Mouse (Mus musculus) heart, postnatal 14 days (tissue): ENCODE measurements around the gene Spon1. TPM values are rescaled to one million over a fixed set of nuclear protein-coding genes. Genes with fewer than 3 reads are reported as not detected.

ENCODE experiments used
- DNase-seq, 2 experiments: peaks; one replicate each; pipeline ENCODE4 v3.0.0; 2021 to 2022
- intact Hi-C: fragments of 180-260 bp; cut with DNase I; formaldehyde crosslinking; loops from one replicate; pipeline ENCODE4 v1.15.1; 2025
- total RNA-seq, 2 experiments: library from RNA; stranded (reverse); gene quantifications; 2 replicates each; pipeline ENCODE4 v1.2.3; 2021

The Spon1 gene
- total RNA-seq, 2 experiments from 2014 or later, result 9.0 to 13.1 TPM

DNA sequence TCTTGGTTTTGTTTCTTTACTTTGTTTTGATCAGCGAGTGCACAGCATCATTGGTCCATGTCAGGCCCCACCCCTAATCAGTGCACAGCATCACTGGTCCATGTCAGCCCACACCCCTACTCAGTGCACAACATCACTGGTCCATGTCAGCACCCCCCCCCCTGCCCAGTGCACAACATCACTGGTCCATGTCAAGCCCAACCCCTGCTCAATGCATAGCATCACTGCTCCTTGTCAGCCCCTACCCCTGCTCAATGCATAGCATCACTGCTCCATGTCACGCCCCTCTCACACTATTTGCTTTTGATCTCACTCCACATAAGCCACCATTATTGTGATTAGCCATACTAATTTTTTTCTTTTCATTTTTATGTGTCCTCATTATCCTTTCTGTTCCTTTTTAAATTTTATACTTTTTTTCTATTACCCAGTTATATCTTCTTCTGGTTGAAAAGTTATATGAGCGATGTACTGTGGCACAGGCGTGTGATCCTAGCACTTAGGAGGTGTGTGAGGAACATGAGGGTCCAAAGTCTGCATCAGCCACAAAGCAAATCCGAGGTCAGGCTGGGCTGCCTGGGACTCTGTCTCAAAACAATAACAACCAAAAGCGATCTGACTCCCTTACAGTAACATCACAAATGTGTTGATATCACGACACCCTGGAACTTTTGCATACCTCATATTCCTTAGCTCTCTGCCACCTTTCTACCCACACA lies 128.3 kb downstream of the Spon1 start:
- DNase-seq, result no peak
- intact Hi-C loops, result no loop called here

DNA sequence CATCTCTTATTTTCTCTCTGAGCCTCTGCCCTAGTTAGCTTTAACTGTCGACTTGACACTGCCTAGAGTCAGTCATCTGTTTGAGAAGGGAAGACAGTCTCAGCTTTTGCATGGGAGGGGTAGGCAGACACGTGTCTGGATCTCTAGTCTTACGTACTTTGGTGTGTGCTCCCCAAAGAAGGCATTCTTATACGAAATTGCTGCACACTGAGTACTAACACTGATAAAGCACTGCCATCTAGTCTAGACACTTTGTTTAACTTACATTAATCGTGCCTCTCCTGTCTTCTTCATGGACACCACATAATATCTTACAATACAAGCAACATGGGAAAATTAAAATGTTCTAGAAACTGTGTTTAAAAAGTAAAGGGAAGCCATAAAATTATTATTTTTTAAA lies 129.5 kb downstream of the Spon1 start:
- intact Hi-C loops, result no loop called here
- DNase-seq, result no peak

DNA sequence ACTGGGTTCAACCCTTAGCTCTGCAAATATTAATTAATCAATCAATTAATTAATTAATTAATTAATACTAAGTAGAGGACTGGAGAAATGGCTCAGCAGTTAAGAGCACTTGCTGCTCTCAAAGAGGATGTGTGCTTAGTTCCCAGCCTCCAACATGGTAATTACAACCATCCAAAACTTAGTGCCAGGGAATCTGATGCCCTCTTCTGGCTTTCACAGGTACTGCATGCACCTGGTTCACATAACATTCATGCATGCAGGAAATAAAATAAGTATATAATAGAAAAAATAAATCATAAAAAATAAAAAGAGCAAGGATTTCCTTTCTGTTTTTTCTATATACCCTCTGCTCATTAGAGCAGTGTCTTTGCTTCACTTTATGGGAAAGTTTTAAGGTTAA lies 132.6 kb downstream of the Spon1 start:
- intact Hi-C loops, result no loop called here
- DNase-seq, result no peak

DNA sequence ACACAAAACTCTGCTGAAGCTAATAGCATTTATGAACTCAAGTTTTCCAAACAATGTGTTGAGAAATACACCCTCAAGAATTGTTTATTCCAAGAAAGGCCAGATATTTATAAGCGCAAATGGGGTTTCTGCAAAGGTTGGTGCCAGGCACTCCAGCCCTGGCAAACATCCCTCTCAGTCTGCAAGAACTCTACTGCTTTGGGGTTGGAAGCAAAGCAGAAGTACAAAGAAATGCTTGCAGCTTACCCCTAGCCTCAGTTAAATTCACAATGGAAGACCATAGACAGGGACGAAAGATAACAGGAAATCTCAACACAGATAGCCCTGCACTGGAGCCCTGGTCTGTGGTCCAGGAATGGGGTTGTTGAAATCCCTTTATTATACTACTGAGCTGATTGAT lies 135.7 kb downstream of the Spon1 start:
- intact Hi-C loops, result no loop called here
- no peak for DNase-seq

DNA sequence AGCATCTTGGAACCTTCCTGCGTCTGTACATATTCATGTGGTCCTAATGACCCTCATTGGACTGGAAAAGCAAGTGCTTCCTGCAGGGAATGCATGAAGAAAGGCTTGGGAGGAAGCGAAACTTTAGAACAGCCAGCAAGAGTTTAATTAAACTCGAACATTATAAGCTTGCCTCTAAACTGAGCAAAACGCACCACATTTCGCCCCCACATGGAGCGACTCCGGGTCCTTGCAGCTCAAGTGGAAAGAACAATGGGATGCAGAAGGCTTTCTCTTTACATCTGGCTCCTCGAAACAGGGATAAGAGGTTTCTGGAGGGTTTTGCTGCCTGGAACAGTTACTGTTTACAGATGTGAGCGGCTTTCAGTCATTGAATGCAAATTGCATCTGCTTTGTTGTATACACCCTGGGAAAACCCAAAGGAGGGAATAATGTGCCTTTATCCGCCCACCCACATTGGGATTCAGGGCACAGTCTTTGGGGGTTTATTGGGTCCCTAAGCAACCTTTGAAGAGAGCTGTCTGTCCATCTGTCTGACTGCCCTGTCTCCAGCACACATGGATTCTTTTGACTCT lies 136.2 kb downstream of the Spon1 start:
- no peak for DNase-seq
- intact Hi-C loops, result no loop called here

DNA sequence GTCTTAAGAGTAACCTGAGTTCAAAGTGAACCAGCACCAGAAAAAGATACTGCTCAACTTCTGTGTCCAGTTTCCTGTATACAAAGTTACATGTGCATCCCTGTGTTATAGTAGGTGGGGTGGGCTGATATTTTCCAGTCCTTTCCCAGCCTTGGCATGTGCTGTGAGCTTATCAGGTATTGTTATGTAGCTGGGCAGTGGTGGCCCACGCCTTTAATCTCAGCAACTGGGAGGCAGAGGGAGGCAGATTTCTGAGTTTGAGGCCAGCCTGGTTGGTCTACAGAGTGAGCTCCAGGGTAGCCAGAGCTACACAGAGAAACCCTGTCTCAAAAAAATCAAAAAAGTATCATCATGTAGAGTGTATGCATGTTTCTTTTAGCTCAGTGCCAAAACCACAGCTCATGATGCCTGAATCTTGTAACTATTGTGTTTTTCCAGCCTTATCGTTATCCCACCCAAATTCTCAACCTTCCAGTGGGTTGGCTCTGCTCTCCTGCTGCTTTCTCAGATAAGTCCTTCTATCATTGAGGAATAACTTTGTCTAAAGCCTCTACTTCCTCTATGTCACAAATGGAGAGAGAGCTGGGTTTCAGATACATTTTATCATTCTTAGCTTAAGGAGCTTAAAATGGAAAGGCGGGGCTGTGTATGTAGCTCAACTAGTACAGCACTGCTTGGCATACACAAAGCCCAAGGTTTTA lies 137.5 kb downstream of the Spon1 start:
- intact Hi-C loops, result no loop called here
- DNase-seq, result no peak

DNA sequence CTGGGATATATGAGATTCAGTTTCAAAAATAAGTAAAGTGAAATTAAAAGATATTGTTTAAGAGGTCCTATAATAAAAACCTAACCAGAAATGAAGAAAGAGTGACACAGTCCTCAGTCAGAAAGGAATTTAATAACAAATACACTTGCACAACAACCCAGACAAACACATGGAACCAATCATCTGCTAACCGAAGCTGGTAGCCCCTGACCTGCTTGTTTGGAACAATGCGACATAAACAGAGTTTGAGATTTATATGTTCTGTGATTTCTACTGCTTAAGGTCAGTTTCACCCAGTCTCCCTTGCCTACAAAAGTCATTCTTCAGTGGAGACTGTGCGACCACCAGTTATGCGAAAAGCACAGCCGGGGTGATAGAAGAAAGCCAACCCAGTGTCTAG lies 138.1 kb downstream of the Spon1 start:
- intact Hi-C loops, result no loop called here
- no peak for DNase-seq

DNA sequence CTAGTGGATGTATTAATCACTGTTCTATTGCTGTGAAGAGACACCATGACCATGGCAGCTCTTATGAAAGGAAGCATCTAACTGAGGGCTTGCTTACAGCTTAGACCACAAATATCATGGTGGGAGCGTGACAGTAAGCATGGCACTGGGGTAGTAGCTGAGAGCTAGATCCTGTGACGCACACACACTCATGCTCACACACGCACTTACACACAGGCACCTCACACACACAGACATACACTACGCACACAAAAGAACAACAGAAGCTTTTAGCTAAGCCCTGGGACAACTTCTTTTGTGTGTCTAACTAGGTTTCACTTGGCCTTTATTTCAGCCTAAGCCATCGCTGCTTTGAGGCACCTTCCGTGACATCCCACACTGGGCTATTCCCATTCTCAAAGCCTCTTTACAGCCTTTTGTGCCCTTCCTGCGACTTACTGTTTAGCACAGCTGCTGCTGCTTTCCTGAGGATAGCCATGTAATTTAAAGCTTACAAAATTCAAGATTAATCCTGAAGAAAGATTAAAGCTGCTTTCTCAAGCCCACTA lies 138.6 kb downstream of the Spon1 start:
- intact Hi-C loops, result no loop called here
- no peak for DNase-seq

DNA sequence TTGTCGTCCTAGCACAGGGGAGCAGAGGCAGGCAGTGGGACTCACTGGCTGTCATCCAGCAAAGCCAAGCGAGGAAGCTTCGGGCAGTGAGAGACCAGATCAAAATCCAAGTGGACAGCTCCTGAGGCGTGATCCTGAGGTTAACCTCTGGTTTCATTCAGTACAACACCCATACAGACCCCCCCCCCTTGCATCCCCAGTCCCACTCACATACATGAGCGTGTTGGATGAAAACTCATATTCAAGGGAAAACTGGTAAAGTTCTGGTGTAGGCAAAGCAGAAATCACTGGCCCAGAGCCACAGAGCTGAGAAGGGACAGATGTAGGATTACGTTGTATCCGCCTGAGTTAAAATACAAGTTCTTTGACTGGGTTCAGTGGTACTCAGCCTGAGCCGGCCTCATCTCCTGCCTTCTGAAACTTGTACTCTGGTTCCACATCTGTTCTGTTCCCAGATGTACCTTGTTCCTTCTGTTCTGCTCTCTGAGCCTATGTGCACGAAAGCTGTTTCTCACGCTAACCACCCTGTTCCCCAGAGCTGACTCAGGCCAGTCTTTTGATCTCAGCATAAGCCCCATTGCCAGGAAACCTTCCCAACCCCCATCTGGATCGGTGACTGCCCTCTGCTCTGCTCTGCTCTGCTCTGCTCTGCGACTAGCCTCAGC lies 143.5 kb downstream of the Spon1 start:
- intact Hi-C loops, result loop anchor here (5.0 kb wide), 1 partner anchor 142 kb away; the partner anchor contains the start of gene Spon1

DNA sequence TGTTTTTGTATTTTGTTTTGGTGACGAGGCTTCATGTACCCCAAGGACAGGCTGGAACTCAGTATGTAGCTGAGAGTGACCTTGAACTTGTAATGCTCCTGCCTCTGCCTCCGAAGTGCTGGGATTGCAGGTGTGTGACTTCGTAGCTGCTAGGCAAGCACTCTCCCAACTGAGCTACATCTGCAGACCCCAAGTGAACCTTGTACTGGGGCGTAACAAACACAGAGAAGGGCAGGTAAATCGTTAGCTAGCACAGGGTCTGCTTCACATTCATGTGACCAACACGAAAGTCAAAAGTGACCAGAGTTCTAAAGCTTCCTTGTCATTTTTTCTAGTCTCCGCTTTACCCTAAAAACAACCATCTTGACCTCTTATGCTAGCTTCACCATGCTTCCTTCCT lies 145.1 kb downstream of the Spon1 start:
- no peak for DNase-seq
- intact Hi-C loops, result no loop called here

More for the DNA sequence above, 143.5 kb downstream of the Spon1 start:
- DNase-seq, result peak; percentile 8 to 14

DNA sequence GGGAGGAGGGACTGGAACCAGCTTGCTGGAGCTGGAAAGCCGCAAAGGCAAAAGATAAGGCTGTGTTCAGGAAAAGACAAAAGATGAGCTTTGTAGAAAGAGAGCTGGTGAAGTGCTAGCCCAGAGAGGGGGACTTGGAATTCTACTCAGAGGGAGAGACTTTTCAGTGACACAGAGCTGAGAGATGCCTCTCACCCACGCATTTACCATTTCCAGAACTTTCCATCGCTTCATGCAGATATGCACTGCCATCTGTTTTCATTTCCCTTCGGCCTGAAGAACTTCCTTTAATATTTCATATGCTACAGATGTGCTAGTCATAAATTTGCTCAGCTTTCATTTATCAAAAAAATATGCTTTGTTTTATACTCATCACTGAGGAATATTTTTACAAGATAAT lies 150.1 kb downstream of the Spon1 start:
- intact Hi-C loops, result no loop called here
- DNase-seq, result no peak

DNA sequence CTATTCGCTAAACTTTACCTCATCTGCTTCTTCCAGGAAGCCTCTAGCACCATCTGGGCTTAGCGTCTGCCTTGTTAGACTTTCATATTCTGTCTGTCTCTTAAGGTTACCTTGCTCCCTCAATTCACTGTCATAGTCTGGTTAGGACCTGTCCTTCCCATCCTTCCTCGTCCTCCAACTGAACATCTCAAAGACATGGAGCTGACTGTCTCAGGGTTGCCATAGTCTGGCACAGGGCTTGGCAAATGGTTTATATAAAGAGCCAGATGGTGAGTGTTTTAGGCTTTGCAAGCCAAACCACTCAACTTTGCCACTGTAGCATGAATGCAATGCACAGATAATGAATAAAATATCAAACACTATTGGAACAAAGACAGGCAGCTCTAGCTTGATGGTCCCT lies 153.1 kb downstream of the Spon1 start:
- intact Hi-C loops, result no loop called here
- no peak for DNase-seq

DNA sequence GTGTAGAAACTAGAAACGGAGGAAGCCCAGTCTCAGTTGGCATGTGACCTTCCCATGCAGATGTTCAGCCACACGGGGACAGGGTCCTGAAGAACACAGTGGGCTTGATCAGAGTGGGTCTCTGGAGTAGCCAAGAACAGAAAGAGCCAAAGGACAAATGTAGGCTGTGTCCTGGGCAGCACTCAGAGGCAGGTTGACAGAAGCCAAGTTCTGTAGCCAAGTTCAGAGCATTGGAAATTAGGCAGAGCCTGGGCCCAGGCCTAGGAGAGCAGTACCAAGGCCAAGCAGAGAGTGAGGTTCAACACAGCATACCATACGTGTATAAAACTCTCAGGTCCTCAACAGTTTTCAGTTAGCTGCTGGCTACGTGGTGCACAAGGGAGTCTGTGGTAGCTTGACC lies 153.7 kb downstream of the Spon1 start:
- no peak for DNase-seq
- intact Hi-C loops, result no loop called here

DNA sequence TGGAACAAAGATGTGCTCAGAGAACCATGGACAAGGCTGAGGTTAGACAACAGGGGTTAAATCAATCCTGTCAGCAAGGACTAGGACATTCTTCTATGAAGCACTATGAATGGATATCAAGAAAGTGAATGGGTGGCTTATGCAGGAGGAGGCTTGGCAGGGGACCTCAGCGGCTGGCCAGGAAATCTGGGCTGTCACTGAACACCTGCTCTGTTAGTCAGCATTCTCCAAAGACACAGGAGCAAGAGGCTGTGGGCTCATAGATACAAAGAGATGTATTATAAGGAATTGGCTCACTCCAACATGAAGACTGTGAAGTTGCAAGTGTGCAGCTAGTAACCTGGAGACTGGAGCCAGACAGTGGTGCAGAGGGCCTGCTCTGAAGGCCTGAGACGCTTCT lies 154.3 kb downstream of the Spon1 start:
- no peak for DNase-seq
- intact Hi-C loops, result no loop called here

DNA sequence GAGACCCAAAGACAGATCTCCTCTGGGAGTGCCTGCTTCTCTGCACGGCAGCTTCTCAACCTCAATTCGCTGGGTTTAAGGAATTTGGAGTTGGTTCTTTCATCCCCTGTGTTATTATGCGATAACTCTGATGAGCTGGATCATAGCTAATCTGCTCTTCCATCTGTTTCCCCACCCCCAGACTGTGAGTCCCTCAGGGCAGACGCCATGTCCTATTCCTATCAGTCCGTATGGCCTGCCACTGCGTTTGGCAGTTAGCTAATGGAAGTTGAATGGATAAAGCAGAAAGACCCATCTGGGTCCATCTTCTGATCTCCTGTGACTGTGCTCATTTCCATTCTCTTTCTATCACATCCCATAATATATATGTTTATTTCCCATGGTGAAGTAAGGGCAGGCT lies 158.8 kb downstream of the Spon1 start:
- no peak for DNase-seq
- intact Hi-C loops, result no loop called here

DNA sequence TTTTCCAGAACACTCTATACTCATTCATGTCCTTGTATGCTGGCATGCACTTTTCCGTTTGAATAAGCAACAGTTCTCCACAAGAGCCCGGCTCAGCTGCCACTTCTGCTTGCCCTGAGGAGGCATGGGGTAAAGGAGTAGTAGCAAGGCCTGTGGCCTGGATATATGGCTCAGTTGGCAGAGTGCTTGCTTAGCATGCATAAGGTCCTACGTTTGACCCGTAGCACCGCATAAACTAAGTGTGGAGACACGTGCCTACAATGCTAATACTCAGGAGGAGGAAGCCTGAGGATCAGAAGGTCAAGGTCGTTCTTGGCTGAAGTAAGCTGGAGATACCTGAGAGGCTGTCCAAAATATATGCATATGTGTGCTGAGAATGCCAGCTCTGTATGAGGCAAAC lies 185.1 kb downstream of the Spon1 start:
- intact Hi-C loops, result no loop called here
- DNase-seq, result no peak

DNA sequence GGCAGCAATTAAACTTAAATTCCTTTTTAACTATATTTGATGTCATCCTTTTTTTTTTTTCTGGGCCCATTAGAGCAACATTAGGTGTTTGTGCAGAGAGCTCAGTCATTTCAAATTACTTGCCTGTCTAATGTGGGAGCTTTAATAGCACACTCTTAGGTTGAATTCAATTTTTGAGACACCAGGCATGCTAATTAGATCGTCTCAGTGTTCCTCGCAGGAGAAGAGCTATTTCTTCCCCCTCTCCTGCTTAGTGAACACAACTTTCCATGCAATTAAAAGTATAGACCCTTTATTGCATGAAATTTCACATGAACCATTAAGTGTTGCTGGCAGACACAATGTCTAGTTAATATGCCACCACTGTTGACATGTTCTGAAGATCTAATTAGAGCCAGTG lies 189.6 kb downstream of the Spon1 start:
- DNase-seq, result no peak
- intact Hi-C loops, result no loop called here

DNA sequence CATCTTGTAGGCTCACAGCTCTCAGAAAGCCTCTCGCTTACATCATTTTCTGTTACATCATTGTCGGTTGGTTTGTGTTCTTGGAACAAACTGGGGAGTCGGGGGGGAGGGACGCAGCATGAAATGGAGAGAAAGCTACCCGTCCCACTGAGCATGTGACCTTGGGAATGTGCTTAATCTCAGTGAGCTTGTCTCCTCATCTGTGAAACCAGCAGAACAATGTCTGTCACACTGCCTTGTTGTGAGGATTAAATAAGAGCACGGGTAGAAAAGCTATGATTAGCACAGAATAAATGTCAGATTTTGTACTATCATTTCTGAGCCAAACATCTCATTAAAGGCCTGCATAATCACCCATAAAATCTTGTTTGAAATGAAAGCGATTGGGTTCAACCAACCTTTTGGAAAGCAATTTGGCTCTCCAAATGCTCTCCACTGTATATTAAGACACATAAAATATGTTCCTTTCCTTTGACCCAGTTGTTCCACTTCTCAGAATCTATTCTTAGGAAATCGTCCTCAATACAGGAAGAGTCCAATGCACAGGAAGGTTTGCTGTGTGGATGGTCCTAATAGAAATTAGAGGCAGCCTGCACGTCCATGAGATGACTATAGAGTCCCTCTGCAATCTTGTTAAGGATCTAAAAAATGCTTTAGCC lies 195.2 kb downstream of the Spon1 start:
- no peak for DNase-seq
- intact Hi-C loops, result loop anchor here (5.0 kb wide), 1 partner anchor 194 kb away; the partner anchor contains the start of gene Spon1

DNA sequence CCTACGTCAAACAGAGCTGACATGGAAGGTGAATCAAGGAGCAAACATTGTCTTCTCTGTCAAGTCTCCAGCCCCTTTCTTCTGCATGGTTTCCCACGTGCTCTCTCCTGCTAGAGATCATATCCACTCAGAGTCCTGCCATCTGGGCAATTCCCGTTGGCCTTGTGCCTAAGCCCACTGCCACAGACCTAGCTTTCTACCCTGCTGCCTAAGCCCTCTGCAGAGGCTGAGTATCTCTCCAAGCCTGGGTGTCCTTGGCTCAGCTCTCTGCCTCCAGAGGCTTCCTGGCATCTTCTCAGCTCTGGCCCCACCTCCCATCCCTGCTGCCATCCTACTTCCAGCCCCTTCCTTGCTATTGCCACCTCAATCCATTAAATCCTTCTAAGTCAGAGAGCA lies 195.7 kb downstream of the Spon1 start:
- DNase-seq, result peak; percentile 7 to 19
- intact Hi-C loops, result loop anchor here (5.0 kb wide), 1 partner anchor 194 kb away; the partner anchor contains the start of gene Spon1

DNA sequence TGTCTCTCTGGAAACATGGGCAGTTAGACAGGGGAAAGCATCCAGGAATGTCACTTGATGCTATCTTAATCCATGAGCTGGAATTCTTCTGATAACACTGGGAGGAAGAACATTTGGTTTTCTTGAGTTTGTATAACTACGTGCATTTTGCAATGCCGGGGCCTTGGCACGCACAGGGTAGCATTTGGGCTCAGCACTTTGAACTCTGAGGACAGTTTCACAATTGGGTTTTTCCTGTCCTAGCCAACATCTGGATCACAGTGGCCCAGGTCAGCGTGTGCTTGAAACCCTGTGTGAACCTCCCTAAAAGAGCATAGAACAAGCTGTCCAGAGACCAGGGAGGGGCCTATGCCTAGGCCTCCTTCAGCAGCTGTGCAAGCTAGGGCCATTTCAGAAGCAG lies 196.3 kb downstream of the Spon1 start:
- DNase-seq, result peak; percentile 13 to 56
- intact Hi-C loops, result loop anchor here (5.0 kb wide), 1 partner anchor 195 kb away; the partner anchor contains the start of gene Spon1
